Mouse (Mus musculus) neural tube, embryonic 15.5 days (tissue): ENCODE data around the gene Gm5447. TPM values are rescaled to one million over a fixed set of nuclear protein-coding genes. Genes with fewer than 3 reads are reported as not detected.

Experiments
- ATAC-seq: fragments of 200-750 bp; cut with Nextera tagmentation; 2 replicates; pipeline ENCODE4 v1.8.0; 2017; ENCODE audit warnings: mild to moderate bottlenecking, moderate TSS enrichment, moderate library complexity; ENCODE audit not compliant: low FRiP score
- H3K27ac ChIP-seq: fragments of 300-500 bp; sonication (generic); replicated peaks from 2 replicates; pipeline ENCODE4 v1.5.1; 2015; ENCODE audit warnings: mild to moderate bottlenecking, inconsistent platforms
- H3K27me3 ChIP-seq: fragments of 300-500 bp; sonication (generic); replicated peaks from 2 replicates; pipeline ENCODE4 v1.6.1; 2015; ENCODE audit warnings: inconsistent platforms
- H3K36me3 ChIP-seq: fragments of 300-500 bp; sonication (generic); 2 replicates; pipeline ENCODE4 v1.6.1; 2015; ENCODE audit warnings: inconsistent platforms
- H3K4me1 ChIP-seq: fragments of 300-500 bp; sonication (generic); 2 replicates; pipeline ENCODE4 v1.6.1; 2015; ENCODE audit warnings: inconsistent platforms
- H3K4me2 ChIP-seq: fragments of 300-500 bp; sonication (generic); 2 replicates; pipeline ENCODE4 v1.6.1; 2015; ENCODE audit warnings: inconsistent platforms, mild to moderate bottlenecking, moderate library complexity
- H3K4me3 ChIP-seq: fragments of 300-500 bp; sonication (generic); replicated peaks from 2 replicates; pipeline ENCODE4 v1.5.1; 2015; ENCODE audit warnings: mild to moderate bottlenecking, inconsistent platforms
- H3K9ac ChIP-seq: fragments of 300-500 bp; sonication (generic); replicated peaks from 2 replicates; pipeline ENCODE4 v1.6.1; 2015; ENCODE audit warnings: mild to moderate bottlenecking, inconsistent platforms
- H3K9me3 ChIP-seq: fragments of 300-500 bp; sonication (generic); replicated peaks from 2 replicates; pipeline ENCODE4 v1.6.1; 2016; ENCODE audit warnings: inconsistent platforms
- WGBS: fragments of 180-500 bp; shearing (Covaris S2); methylation state at CpG from one replicate; pipeline ENCODE4 v1.1.7; 2015; ENCODE audit warnings: mixed read lengths; 5-methylcytosine and 5-hydroxymethylcytosine counted together
- polyA plus RNA-seq: library from polyadenylated mRNA; unstranded; fragments of >200 nt; fragmentation: Nextera tagmentation; extraction: Ambion mirVana; gene quantifications from 2 replicates; pipeline ENCODE4 v1.2.1, GENCODE M21; 2015

Gene Gm5447
- polyA plus RNA-seq, 1 experiment from 2014 or later: not detected

DNA sequence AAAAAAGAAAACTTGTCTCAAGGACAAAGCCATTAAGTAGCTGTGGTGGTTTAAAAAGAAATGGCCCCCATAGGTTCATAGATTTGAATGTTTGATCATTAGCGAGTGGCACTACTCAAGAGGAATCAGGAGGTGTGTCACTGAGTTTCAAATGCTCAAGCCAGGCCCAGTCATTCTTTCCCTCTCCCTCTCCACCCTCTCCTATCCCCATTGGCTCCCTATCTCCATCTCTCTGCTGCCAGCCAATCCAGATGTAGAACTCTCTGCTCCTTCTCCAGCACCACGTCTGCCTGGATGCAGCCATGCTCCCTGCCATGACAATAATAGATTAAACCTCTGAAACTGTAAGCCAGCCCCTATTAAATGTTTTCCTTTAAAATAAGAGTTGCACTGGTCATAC lies 12.1 kb upstream of the Gm5447 start:
- no peak overlapping the region for H3K4me3 ChIP-seq
- H3K4me1 ChIP-seq: peaks cover 7% of the 10 kb centered on the region
- no peak for ATAC-seq
- H3K27ac ChIP-seq: no peak overlapping the region
- no peaks in the 10 kb centered on the region for H3K27me3 ChIP-seq
- 65% methylated on average over 2 of the region's 2 CpGs for WGBS
- H3K4me2 ChIP-seq: no peak overlapping the region
- H3K9me3 ChIP-seq: no peaks in the 10 kb centered on the region
- H3K36me3 ChIP-seq: no peaks in the 10 kb centered on the region
- H3K9ac ChIP-seq: no peak overlapping the region

DNA sequence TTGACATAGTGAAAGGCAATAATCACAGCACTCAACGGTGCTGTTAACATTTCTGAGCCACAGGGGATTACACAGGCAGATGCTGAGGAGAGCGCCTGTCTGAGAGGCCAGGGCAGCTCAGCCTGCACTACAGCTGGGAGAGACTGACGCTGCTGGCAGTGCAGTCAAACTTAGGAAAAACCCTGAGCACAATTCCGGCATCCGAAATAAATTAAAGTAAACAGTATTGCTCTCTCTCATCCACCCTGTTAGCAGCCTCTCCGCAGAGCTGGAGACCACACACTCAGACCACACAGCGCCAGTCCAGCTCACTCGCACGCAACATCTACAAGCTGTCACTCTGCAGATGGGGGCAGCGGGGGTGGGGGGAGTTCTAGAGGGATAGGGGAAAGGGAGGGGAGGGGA lies 7.5 kb upstream of the Gm5447 start:
- ATAC-seq: peak; percentile 43
- Histone ChIP-seq H3K9me3 (no peaks in the 10 kb centered on the region), H3K9ac (no peak overlapping the region), H3K4me2 (peak overlapping the region; percentile 44), H3K4me1 (peaks cover 10% of the 10 kb centered on the region), H3K4me3 (no peak overlapping the region), H3K27me3 (no peaks in the 10 kb centered on the region), H3K36me3 (no peaks in the 10 kb centered on the region), H3K27ac (no peak overlapping the region)
- 5% methylated on average over 10 of the region's 10 CpGs for WGBS

DNA sequence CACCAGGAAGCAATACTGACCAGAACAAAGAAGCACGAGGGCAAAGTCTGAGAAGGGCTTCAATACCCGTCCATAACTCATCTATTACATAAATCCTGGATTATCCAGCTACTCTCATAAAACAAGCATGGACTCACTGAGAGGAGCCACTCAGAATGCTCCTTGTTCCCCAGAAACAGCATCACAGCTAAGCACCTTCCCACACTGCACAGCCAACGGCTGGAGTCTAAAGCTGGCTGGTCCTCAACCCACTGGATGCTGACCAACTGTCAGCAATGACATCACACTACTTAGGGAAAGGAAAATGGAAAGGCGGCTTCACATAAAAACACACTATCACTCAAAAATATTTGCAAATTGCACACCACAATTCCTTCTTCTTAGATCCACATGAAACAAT lies 5.7 kb upstream of the Gm5447 start:
- ATAC-seq: no peak
- Histone ChIP-seq H3K4me3 (no peak overlapping the region), H3K36me3 (no peaks in the 10 kb centered on the region), H3K27ac (no peak overlapping the region), H3K27me3 (no peaks in the 10 kb centered on the region), H3K9me3 (no peaks in the 10 kb centered on the region), H3K9ac (no peak overlapping the region), H3K4me1 (peaks cover 18% of the 10 kb centered on the region), H3K4me2 (no peak overlapping the region)
- 64% methylated on average over 4 of the region's 4 CpGs for WGBS

DNA sequence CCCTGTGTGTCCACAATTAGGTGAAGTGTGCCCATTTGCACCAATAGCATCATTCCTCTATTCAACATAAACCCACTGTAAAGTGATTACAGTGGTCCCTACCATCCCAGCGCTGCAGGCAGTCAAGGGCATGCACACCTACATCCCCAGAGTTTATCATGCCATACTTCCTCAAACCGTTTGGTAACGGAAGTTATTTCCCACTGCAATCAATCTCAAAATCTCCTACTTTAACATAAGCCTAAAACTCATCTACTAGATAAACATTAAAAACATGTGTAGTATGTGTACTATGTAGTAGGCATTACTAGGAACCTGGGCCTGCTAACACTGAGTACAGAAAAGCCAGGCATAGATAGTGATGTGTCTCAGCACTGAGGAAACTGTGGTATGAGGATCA lies 3.0 kb upstream of the Gm5447 start:
- H3K27me3 ChIP-seq: no peaks in the 10 kb centered on the region
- no peak overlapping the region for H3K27ac ChIP-seq
- H3K36me3 ChIP-seq: no peaks in the 10 kb centered on the region
- no peak for ATAC-seq
- H3K9me3 ChIP-seq: no peaks in the 10 kb centered on the region
- no peak overlapping the region for H3K9ac ChIP-seq
- 94% methylated on average over 3 of the region's 3 CpGs for WGBS
- no peak overlapping the region for H3K4me2 ChIP-seq
- peaks cover 23% of the 10 kb centered on the region for H3K4me1 ChIP-seq
- no peak overlapping the region for H3K4me3 ChIP-seq

DNA sequence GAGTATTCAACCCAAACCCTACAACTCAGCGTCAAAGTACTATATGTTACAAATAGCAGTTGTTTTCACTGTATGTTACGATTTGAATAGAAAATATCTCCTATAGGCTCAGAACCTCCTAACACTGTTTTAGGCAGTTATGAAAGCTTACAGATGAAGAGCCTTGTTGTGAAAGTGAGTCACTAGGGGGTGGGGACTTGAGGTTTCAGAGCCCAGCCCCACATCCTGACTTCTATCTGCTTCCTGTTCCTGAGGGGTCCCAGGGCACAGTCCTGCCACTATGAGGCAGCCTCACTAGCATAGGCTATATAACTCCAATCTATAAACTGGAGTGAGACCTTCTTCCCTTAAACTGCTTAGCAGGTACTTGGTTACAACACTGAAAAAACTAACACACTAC lies 1.9 kb upstream of the Gm5447 start:
- no peak overlapping the region for H3K4me3 ChIP-seq
- H3K9me3 ChIP-seq: no peaks in the 10 kb centered on the region
- H3K27ac ChIP-seq: no peak overlapping the region
- no peaks in the 10 kb centered on the region for H3K27me3 ChIP-seq
- H3K4me2 ChIP-seq: no peak overlapping the region
- no peaks in the 10 kb centered on the region for H3K36me3 ChIP-seq
- ATAC-seq: no peak
- H3K4me1 ChIP-seq: peaks cover 15% of the 10 kb centered on the region
- 95% methylated on average over 2 of the region's 2 CpGs for WGBS
- H3K9ac ChIP-seq: no peak overlapping the region

DNA sequence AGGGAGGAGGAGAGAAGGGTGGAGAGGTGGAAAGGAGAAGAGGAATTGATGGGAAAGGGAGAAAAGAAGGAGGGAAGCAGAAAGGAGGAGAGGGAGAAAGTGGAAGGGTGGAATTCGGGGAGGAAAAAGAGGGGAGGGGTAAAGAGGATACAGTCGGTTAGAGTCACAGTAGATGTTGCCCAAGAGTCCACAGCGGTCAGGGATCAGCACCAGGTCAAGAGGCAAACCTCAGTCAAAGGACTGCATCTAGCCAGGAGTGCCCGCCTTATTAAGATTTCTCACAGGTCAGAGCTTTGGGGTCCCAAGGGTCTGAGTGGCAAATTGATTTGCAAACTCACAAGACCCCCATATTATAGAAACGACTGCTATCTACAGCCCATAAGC lies 235 bp downstream of the Gm5447 start:
- Histone ChIP-seq H3K4me2 (peak overlapping the region; percentile 66), H3K9me3 (no peaks in the 10 kb centered on the region), H3K36me3 (no peaks in the 10 kb centered on the region), H3K27ac (peak overlapping the region; percentile 88; the same call in 1 of the 2 replicates), H3K27me3 (no peaks in the 10 kb centered on the region), H3K4me3 (peak overlapping the region; percentile 93), H3K4me1 (peaks cover 13% of the 10 kb centered on the region), H3K9ac (peak overlapping the region; percentile 83)
- ATAC-seq: peak; percentile 27
- WGBS: 25% methylated on average over 5 of the region's 5 CpGs

DNA sequence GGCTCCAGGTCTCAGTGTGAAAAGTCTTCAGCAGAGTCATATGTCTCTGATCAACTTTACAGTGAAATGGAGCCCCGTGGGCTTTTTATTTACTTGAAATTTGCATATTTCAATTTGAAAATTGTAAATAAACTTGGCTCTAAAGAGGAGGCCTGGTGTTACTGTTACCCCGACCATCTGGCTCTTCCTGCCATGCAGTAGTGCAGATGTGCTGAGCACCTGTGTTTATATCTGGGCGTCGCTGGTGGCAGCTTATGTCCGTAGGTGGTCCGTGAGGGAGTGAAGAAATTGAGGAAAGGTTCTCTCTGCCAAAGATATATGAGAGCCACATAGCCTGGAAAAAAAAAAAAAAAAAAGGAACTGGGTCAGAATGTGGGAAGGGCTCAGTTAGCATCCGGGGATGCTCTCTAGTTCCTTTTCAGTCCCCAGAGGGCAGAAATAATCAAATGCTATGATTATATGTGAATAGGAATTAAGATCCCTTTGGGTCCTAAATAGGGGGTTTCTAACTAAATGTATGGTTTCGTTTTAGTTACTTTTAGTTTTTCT lies 2.6 kb downstream of the Gm5447 start:
- Histone ChIP-seq H3K9me3 (no peaks in the 10 kb centered on the region), H3K4me2 (no peak overlapping the region), H3K4me3 (no peak overlapping the region), H3K27ac (no peak overlapping the region), H3K4me1 (peaks cover 13% of the 10 kb centered on the region), H3K36me3 (no peaks in the 10 kb centered on the region), H3K27me3 (no peaks in the 10 kb centered on the region), H3K9ac (no peak overlapping the region)
- no peak for ATAC-seq
- WGBS: 61% methylated on average over 8 of the region's 8 CpGs

DNA sequence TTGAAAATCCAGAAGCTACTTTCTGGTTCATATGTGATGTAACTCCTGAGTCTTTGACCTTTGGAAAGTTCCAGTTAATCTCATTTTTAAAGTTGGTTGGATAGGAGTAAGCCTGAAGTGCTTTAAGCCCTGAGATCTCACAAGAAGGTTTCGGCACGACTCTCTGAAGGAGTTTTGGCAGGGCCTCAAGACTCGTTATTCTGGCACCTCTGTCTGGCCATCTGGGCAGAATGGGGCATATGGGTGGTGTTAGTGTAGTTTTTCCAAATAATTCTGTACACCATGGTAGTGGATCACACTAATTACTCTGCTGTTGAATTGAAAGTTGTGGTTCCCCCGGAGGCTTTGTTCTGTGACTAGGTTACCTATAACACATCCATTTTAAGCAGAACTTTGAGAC lies 4.2 kb downstream of the Gm5447 start:
- H3K4me2 ChIP-seq: no peak overlapping the region
- H3K27ac ChIP-seq: no peak overlapping the region
- H3K4me3 ChIP-seq: no peak overlapping the region
- WGBS: 69% methylated on average over 4 of the region's 4 CpGs
- H3K4me1 ChIP-seq: peaks cover 5% of the 10 kb centered on the region
- no peaks in the 10 kb centered on the region for H3K9me3 ChIP-seq
- ATAC-seq: no peak
- H3K36me3 ChIP-seq: no peaks in the 10 kb centered on the region
- no peaks in the 10 kb centered on the region for H3K27me3 ChIP-seq
- H3K9ac ChIP-seq: no peak overlapping the region

DNA sequence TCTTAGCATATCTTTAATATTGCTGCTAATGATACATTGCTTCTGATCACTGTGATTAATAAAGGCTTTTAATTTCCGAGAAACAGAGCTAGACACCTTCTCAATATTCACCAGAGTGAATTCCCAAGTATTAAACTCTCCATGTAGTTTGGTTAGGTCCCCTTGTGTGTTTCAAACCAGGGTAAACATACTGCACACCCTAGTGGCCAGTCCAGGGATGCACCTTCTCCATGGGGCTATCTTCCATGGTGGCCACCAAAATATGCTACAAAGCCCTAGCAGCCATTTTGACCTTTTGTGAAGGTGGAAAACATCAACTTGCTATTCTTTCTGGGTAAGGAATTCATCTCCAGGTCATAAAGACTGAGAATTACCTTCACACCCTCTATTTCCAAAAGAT lies 7.7 kb downstream of the Gm5447 start:
- Histone ChIP-seq H3K9me3 (no peaks in the 10 kb centered on the region), H3K4me2 (no peak overlapping the region), H3K36me3 (no peaks in the 10 kb centered on the region), H3K27ac (no peak overlapping the region), H3K4me1 (peaks cover 11% of the 10 kb centered on the region), H3K4me3 (no peak overlapping the region), H3K27me3 (peaks cover 5% of the 10 kb centered on the region), H3K9ac (no peak overlapping the region)
- no peak for ATAC-seq
- 77% methylated on average over 1 of the region's 1 CpGs for WGBS

DNA sequence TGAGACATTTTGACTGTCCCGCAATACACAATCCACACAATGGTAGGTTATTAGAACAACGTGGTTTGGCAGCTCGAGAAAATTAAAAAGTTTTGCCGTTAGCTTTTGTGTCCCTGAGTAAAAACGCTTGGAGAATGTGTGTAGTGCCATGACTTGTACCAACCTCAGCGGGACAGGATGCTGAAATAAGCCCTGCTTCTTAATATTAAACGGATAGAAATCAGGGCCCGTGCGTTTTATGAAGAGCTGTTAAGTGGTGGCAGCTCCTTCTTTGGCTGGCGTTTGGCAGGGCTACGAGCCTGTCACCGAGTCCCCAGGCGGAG lies 11.2 kb downstream of the Gm5447 start:
- no peak for ATAC-seq
- Histone ChIP-seq H3K4me3 (peak overlapping the region; percentile 33), H3K27ac (peak overlapping the region; percentile 23; the same call in 1 of the 2 replicates), H3K9me3 (no peaks in the 10 kb centered on the region), H3K4me2 (peak overlapping the region; percentile 63), H3K27me3 (peaks cover 10% of the 10 kb centered on the region), H3K4me1 (peaks cover 11% of the 10 kb centered on the region), H3K36me3 (no peaks in the 10 kb centered on the region), H3K9ac (peak overlapping the region; percentile 30; the same call in 1 of the 2 replicates)
- 17% methylated on average over 13 of the region's 13 CpGs for WGBS

DNA sequence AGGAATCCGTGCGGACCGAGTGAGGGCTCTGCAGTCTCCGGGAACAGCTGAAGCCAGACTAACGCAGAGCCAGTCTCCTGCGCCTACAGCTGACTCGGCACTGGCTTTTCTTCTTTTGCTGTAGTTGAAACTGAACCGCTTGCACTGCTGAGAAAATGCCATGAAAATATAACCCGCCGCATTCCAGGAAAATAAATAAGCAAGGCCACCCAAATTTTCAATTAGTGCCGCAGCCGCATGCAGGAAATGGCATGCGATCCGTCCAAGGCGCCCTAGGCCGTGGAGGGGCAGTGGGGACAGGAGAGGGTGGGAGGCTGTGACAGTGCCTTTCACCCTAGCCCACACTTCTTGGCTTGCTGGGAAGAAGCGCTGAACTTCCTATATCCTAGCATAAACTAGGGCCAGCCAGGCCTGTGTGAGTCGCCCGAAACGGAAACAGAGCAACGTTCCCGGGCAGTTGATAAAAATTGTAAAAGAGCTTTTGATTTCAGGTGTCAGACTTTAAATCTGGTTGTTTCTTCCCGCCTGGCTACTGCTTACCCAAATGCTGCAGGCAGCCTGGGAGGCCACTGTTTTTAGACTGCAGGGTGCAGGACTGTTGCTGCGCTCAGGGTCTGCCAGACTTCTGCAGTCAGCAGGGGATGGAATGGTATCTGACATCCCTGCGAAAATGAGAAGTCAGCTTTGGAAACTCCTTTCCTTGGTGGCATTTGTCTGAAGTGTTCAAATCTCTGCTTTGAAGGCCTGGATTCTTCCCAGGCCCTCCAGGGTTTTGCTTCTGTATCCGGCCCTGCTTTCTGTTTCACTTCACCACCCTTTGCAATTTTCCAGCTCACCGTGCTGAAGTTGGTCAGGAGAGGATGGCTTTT lies 11.8 kb downstream of the Gm5447 start:
- H3K4me2 ChIP-seq: peak overlapping the region; percentile 63
- H3K9me3 ChIP-seq: no peaks in the 10 kb centered on the region
- H3K27me3 ChIP-seq: peaks cover 10% of the 10 kb centered on the region
- 21% methylated on average over 27 of the region's 27 CpGs for WGBS
- peaks cover 11% of the 10 kb centered on the region for H3K4me1 ChIP-seq
- H3K4me3 ChIP-seq: peak overlapping the region; percentile 33
- peak overlapping the region; percentile 23; the same call in 1 of the 2 replicates for H3K27ac ChIP-seq
- peak; percentile 86 for ATAC-seq
- H3K36me3 ChIP-seq: no peaks in the 10 kb centered on the region
- H3K9ac ChIP-seq: peak overlapping the region; percentile 30; the same call in 1 of the 2 replicates

DNA sequence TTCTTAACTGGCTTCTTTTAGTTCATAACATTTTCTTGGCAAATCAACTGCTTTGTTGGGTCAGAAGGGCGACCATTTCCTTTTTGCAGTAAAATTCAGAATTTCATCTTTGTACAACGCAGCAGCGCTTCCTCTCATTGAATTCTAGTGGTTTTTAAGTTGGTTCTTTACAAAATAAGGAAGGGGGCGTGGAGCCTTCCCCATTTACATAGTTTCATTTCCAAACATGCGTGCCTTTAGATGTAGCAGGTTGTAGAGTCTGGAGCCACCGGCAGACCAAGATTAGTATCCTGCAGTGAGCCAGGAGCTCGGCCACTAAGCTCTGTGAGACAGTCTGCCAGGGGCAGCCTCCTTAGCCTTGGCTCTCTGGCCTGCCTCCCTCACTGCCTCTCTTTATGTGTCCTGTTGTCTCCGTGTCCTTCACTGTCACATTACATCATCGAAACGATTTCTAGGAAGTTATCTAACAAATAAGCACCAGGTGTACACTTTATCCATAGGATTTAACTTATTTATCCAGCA lies 13.0 kb downstream of the Gm5447 start:
- H3K36me3 ChIP-seq: no peaks in the 10 kb centered on the region
- H3K9ac ChIP-seq: no peak overlapping the region
- no peak overlapping the region for H3K4me2 ChIP-seq
- peaks cover 10% of the 10 kb centered on the region for H3K27me3 ChIP-seq
- ATAC-seq: no peak
- H3K4me1 ChIP-seq: peaks cover 11% of the 10 kb centered on the region
- H3K27ac ChIP-seq: no peak overlapping the region
- 80% methylated on average over 10 of the region's 10 CpGs for WGBS
- no peak overlapping the region for H3K4me3 ChIP-seq
- H3K9me3 ChIP-seq: no peaks in the 10 kb centered on the region
